Mouse (Mus musculus) megakaryocyte-erythroid progenitor cell, adult 5-6 weeks (primary cell): Measurements from ENCODE around the gene Hivep2. TPM values are rescaled to one million over a fixed set of nuclear protein-coding genes. Genes with fewer than 3 reads are reported as not detected.

Experiments used
- ATAC-seq: replicated peaks from 2 replicates; pipeline ENCODE4 v1.8.0; 2016; ENCODE audit warnings: mild to moderate bottlenecking, inconsistent platforms; ENCODE audit not compliant: severe bottlenecking, poor library complexity, low FRiP score, low TSS enrichment
- total RNA-seq, 2 experiments: library from RNA; stranded (forward) in 1 of 2; stranded (reverse) in 1 of 2; fragments of 200-1000, 215-1000 nt in 1 of 2; fragments of >200 nt in 1 of 2; fragmentation: Nextera tagmentation in 1 of 2; gene quantifications; 2 replicates each; pipeline ENCODE4 v1.2.3; 2014 to 2017

The Hivep2 gene
- total RNA-seq, 2 experiments from 2014 or later: 0.94 to 3.7 TPM

DNA sequence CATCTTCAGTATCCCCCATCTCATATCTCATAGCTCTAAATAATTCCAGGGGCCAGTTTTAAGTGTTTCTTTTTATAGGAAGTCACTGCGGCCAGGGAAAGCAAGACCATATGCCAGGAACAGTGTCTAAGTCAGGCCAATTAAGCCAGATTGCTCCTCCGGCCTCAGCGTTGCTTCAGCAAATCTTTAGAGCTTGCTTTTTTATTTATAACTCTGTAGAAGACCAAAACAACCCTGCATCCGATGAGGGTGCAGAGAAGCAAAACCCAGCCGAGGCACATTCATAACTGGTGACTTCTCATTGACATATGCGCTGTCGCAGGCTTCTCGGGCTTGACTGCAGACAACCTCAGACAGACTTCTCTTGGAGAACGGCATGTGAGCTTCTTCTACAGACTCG is 225.3 kb downstream of the Hivep2 start:
- no peak for ATAC-seq

DNA sequence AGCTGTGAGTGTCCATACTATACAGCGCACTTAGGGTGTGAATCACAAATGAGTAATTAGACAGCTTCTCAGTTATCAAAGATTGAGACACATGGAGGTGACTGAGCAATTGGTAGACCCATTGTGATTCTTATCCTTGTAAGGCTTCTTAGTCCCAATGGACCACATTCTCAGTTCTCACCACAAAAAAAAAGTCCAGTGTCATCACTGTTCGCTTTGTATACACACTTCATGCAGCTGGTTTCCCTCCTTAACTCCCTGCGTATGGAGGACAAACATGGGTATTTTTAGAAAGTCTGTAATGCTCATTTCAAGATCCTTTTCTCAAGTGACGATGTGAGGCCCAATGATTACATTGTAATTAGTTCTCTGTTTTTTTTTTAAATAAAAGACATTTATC is 226.3 kb downstream of the Hivep2 start:
- ATAC-seq: no peak

DNA sequence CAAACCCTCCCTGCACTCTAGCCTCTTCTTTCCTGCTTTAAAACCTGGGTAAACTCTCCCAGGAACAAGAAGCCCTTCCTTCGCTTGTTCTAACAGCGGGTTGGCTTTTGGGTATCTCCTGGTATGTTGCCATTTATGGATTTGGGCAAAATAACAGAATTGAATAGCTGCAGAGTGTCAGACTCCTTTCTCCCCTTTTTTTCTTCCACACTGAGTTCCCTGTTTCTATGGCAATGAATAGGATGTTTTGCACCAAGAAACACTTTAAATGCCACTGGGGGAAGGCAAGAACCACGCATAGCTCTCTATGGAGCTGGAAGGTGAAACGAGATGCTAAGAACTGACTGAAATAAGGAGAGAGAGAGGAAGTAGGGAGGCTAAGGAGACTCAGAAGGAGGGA is 227.8 kb downstream of the Hivep2 start:
- no peak for ATAC-seq

DNA sequence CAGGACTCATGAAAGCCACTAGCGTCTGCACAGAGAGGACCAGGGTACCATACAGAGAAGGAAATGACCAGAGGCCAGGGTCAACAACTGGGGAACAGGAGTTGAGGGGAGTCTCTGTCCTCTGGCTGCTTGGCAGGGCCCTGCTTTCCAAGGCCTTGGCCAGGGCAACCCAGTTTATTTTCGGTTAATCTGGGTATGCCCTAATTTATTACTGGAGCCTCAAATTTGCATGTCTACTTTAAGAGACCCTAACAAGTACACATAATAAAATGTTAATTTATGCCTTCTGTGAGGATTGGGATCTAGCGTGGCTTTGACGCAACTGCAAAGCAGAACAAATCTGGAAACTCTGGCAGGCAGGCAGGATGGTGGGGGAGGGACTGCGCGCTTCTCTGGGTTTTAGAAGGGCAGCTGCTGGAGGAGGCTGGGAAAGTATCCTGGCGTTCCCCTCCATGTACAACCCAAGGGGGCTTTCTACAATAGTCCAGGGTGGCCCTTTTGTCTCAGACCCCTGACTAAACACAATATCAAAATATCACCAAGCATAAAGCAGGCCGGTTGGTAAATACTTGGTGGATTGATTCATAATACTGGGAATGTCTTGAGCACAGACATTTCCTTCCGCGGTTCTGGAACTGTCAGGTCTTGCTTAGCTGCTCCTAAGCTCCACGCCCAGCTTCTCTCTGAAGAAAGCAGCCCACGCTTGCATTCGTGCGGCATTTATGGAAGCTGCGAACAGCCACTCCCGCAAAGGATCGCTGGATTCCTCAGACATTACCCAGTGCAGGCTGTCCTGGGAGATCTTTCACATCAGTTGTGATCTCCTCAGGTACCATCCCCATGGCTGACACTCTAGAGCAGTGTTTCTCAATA is 230.1 kb downstream of the Hivep2 start:
- ATAC-seq: no peak

DNA sequence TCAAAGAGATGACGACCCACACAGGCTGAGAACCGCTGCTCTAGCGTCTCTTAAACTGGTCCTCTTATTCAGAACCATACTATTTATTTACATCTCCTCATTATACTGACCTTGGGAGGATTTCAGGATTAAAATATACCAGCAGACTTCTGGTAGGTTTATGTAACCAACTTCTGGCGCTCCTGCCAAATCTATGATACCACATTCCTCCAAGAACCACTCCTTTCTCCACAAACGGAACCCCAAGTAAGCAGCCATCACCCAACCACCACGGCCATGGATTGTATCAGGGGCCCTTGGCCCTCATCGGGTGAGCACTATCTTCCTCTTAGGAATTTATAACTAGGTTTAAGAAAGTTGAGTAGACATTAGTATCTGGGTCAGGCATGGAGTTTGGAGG is 230.9 kb downstream of the Hivep2 start:
- ATAC-seq: no peak

DNA sequence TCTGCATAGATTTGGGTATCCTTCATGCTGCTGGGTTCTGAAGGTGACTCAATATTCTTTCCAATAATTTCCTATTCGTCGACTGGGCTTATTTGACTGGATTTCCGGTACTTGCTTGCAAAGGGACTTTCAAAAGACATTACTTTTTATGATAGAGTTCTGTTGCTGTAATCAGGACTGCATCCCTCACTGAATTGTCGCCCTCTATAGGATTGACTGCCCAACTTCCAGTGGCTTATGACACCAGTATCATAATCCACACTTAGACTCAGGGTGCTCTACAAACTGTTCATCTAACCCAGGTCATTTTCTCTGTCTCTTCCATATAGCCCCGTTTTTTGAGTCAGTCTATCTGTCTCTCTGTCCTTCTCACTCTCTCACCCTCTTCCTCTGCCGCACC is 231.4 kb downstream of the Hivep2 start:
- ATAC-seq: no peak

DNA sequence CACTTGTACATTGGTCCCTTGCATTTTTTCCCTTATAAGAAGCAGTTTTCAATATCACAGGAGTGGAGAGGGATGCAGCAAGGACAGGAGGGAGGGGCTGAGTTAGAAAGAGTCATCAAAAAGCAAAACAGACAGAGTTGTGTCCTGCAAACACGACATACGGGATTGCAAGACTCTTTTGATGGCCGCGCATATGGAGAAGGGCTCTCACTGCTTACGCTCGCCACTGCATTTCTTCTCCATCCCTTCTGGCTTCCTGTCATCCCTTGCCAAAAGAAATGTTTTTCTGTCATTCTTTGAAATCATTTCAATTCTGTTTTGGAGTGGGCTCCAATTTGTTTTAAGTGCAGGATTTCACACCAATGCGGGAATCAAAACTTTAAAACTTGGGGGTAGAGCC is 233.5 kb downstream of the Hivep2 start:
- ATAC-seq: no peak

DNA sequence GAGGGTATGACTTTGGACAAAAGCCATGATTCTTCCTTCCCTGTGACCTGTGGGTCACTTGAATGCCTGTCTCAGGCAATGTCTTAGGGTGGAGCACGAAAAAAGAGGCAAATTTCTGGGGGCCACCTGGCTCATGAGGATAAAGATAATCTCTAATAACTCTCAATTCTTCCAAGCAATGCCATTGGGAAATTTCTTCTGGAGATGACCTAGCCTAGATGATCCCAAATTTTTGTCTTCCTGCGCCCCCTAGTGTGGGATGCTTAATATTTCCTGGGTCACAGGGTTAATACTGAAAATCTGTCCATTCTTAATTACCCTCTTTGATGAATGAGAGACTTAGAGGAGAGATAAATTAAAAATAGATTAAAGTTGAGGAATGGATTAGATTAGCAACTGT is 234.4 kb downstream of the Hivep2 start:
- no peak for ATAC-seq

Other genes with a start within 250 kb of the Hivep2 start
- gene Aig1, start 97.1 kb upstream of the Hivep2 start, total RNA-seq (2014; fragmentation: Nextera tagmentation): 17.8 and 20.2 TPM in 2 replicates
- gene Aig1, start 97.1 kb upstream of the Hivep2 start, total RNA-seq (2017): 7.7 and 18.5 TPM in 2 replicates